Mouse (Mus musculus): ENCODE results near the gene Pld3.

GRCm38 (mm10) chr7:27540935-27541334, 12.1 kb downstream of the Pld3 start:
- TF ChIP-seq CTCF (IDR thresholded peaks at IDR 0.05; ENCODE audit: low read depth, low read length) (no peak), EP300 (IDR thresholded peaks at IDR 0.05; ENCODE audit: insufficient read depth, low read depth, low read length) (no peak), POLR2A (IDR thresholded peaks at IDR 0.05; ENCODE audit: insufficient read depth, low read length) (no peak)

All from ES-Bruce4 (cell line).